Mouse (Mus musculus) gastrocnemius, adult 18-20 months (tissue): Measurements from ENCODE around the gene Nceh1. TPM values are rescaled to one million over a fixed set of nuclear protein-coding genes. Genes with fewer than 3 reads are reported as not detected.

ENCODE experiments used
- DNase-seq: peaks from one replicate; pipeline ENCODE4 v3.0.0; 2021; ENCODE audit warnings: low spot score
- total RNA-seq, 2 experiments: library from RNA; stranded (reverse); gene quantifications; 2 replicates each; pipeline ENCODE4 v1.2.3; 2021

The Nceh1 gene
- total RNA-seq, 2 experiments from 2014 or later: 17.8 to 20.0 TPM

- peak; percentile 50 for DNase-seq
Observed at GRCm38 (mm10) chr3:27189320-27190261, 6.8 kb downstream of the Nceh1 start.

GRCm38 (mm10) chr3:27190865-27191264 is 8.1 kb downstream of the Nceh1 start:
- no peak for DNase-seq

DNA sequence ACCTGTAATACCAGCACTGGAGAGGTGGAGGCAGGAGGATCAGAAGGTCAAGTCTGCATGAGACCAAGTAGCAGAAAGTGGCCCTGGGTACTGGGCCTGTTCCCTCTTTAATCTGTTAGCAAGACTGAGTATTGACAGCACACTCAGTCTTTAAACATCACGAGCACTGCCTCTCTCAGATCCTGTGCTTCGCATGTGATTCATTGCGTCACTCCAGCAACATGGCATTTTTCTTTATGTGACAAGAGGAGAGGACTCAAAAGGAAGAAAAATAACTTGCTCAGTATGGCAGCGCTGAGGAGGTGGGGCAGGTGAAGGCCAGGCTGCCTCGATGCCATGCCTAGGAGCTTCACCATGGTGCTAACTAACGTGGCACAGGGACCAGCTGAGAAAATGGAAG is 9.1 kb downstream of the Nceh1 start:
- no peak for DNase-seq

DNA sequence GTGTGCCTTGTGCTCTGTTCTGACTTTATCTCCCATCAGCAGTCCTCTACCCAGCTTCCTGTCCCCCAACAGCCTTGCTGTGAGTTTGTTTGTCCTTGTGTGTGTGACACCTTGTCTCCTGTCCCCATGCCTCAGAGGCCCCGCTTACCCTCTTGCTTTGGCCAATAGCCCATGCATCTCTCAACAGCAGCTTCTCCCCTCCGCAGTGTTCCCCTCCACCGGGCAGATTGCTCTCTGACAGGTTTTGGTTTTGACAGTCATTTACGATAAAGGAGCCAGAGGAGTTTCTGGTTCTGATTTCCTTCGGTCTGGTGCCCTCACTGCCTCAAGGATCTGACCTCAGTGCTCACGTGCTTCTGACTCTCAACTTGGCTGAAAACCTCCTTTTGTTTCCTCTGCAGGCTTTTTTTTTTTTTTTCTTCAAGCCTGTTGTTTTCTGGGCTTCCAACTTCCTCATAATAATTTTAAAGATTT is 11.1 kb downstream of the Nceh1 start:
- no peak for DNase-seq

GRCm38 (mm10) chr3:27195153-27195552 is 12.4 kb downstream of the Nceh1 start:
- no peak for DNase-seq

- no peak for DNase-seq
Observed at GRCm38 (mm10) chr3:27195573-27196227, 12.9 kb downstream of the Nceh1 start.

GRCm38 (mm10) chr3:27196529-27196928 is 13.8 kb downstream of the Nceh1 start:
- DNase-seq: no peak

- no peak for DNase-seq
Observed at GRCm38 (mm10) chr3:27197816-27198215, 15.1 kb downstream of the Nceh1 start.

DNA sequence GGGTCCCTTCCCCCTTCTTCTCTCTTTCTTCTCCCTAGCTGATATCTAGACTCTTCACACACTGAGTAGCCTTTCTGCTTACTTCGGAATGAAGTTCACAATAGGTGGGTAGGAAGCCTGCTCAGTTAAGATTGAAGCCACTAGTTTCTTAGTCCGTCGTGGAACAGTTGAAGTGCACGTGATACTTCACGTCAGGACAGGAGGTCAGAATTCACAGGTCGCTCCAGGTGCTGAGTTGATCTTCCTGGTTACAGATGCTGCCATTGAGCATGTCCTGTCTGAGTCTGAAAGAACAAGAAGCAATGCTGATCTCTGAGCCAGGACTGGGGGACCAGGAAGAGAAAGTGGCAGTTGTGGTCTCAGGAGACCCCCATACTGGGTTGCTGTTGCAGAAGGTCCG is 16.4 kb downstream of the Nceh1 start:
- DNase-seq: no peak

- no peak for DNase-seq
Observed at GRCm38 (mm10) chr3:27201728-27202411, 19.1 kb downstream of the Nceh1 start.

GRCm38 (mm10) chr3:27205068-27205467 is 22.3 kb downstream of the Nceh1 start:
- DNase-seq: no peak

DNA sequence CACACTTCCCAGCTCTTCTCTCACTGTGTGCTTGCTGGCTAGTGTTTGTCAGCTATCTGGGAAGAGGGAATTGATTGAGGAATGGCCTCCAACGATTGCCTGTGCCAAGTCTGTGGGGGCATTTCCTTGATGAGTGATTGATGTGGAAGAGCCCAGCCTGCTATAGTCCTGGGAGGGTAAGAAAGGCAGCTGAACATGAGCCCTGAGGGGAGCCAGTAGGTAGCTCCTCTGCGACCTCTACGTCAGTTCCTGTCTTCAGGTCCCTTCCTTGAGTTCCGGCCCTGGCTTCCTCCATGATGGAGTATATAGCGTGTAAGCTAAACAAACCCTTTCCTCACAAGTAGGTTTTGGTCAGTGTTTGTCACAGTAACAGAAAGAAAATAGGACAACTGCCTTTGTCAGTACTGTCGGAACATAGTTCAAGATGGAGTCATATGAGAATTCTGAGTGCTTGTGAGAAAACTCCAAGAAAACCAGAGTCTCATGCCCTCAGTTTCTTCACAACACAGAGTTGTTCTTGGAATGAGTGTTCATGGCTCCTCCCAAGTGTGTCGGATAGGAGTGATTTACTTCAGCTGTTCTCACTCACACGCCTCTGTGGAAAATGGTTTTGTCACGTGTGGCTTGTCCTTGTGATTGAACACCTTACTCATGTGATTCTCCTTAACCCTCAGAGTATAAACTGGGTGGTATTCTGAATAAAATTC is 22.9 kb downstream of the Nceh1 start:
- no peak for DNase-seq

DNA sequence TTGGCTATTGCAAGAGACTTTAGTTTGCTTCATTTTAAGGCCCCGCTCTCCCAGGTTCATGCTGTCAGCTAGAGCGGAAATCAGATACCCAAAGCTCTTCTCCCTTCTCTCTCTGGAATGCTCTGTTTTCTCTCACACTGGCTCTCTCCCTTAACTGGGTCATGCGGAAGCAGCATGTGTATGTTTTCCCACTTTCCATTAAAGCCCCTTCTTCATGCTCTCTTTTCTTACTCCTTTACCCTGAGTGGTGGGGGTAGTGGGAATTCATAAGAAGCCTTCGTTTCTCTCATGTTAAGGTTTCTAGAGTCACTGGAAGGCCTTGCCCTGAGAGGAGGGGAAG is 23.4 kb downstream of the Nceh1 start:
- no peak for DNase-seq

DNA sequence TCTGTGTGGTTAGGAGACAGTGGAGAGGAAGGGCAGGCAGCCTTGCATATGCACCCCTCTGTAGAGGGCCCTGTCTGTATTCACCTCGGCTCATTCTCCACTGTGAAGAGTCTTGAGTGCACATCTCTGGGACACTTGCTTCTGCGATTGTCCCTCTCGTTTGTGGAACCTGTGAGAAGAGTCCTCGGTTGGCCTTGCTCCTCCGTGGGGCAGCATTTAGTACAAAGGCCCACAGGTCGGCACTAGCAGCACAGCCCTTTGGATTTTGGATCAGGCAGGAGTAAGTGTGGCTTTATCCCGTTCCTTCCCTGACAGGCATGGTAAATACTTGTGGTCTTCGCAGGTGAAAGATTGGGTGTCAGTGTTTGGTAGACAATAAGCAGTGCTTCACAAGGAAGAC is 23.8 kb downstream of the Nceh1 start:
- no peak for DNase-seq

GRCm38 (mm10) chr3:27209707-27210106 is 26.9 kb downstream of the Nceh1 start:
- peak; percentile 46 for DNase-seq

DNA sequence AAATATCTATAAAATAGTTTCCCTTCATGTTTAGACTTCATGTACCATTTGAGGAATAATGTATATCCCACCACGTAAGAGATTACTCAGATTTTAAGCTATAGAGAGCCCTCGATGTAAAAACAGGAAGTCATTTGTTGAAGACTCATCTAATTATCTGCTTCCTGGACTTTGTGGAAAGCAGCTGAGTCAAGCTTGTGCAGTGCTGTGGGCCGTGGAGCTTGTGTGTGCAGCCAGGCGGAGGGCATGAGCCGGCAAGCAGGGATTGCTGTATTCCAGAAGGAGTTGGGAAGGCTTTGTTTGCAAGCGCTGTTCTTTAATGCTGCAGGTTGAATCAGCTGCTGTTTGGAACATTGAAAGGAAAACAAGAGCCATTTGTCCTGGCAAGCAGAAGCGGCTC is 27.5 kb downstream of the Nceh1 start:
- no peak for DNase-seq

DNA sequence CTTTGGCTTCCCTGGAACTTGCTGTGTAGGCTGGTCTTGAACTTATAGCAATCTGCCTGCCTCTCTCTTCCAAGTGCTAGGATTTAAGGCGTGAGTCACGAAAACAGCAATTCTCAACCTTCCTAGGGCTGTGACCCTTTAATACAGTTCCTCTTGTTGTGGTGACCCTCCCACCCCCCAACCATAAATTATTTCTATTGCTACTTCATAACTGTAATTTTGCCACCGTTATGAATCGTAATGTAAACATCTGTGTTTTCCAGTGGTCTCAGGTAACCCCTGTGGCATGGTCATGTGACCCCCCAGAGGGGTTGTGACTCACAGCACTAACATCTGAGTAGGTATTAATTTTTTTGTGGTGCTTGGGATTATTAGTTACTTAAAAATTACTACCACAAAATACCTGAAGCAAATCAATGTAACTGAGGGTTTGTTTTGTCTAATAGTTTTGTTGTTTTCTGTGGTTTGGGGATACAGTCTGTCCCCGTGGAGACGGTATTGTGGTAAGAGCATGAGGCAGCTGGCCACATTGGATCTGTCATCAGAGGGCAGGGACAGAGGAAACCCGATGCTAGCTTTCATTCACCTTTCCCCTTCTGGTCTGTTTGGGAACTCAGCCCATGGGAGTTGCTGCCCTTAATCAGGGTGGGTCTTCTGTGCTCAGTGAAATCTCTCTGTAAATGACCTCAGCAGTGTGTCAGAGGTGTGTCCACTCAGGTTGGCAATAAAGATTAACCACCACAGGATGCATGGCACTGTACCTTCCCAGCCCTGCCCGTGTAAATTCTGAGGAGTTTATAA is 31.5 kb downstream of the Nceh1 start:
- DNase-seq: no peak

- DNase-seq: no peak
Observed at GRCm38 (mm10) chr3:27217331-27217730, 34.6 kb downstream of the Nceh1 start.

- DNase-seq: no peak
Observed at GRCm38 (mm10) chr3:27218604-27219003, 35.8 kb downstream of the Nceh1 start.

DNA sequence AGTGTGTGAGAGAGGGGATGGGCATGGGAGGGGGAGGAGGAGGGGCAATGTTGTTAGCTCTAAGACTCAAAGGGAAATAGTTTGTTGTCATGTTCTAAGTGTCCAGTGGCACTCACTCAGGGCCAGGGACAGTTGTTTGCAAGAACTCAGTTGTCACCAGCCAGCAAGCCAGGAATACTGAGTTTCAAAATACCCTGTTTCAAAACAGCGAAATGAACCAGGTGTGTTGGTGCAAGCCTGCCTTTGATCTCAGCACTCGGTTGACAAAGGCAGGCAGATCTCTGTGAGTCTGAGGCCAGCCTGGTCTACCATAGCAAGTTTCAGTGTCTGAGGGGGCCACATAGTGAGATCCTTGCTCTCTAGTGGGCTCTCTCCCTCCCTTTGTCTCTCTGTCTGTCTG is 39.3 kb downstream of the Nceh1 start:
- DNase-seq: no peak

GRCm38 (mm10) chr3:27222488-27222887 is 39.7 kb downstream of the Nceh1 start:
- DNase-seq: no peak
